Mouse (Mus musculus) ES-Bruce4 (cell line): ENCODE measurements around the gene Smyd2.

Experiments used
- CTCF ChIP-seq: IDR thresholded peaks from one replicate; pipeline ENCODE4 v1.8.1; 2011; ENCODE audit warnings: low read depth, low read length
- EP300 ChIP-seq: IDR thresholded peaks from 2 replicates; pipeline ENCODE4 v1.6.1; 2011; ENCODE audit warnings: low read depth, low read length; ENCODE audit not compliant: insufficient read depth
- POLR2A ChIP-seq: IDR thresholded peaks from one replicate; pipeline ENCODE4 v1.8.1; 2011; ENCODE audit warnings: low read length; ENCODE audit not compliant: insufficient read depth

DNA sequence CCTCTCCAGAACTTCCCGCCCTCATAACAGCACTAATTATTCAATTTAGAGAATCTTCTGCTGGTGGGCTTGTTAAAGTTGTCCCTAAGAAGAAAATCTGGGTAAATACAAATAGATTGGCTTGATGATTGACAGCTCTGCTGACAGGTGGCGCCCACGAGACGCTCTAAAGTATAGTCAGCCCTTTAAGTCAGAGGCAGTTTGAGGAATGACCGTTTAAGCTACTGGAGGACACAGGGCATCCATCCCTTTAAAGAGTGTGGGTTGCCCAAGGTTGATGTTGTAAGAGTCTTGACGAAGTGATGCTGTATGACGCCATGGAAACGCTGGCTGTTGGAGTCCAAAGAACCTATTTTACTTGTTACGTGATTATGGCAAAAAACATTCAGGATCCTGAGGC is 57.9 kb downstream of the Smyd2 start:
- TF ChIP-seq POLR2A (no peak), CTCF (no peak), EP300 (no peak)
